In the genomic region with DNA sequence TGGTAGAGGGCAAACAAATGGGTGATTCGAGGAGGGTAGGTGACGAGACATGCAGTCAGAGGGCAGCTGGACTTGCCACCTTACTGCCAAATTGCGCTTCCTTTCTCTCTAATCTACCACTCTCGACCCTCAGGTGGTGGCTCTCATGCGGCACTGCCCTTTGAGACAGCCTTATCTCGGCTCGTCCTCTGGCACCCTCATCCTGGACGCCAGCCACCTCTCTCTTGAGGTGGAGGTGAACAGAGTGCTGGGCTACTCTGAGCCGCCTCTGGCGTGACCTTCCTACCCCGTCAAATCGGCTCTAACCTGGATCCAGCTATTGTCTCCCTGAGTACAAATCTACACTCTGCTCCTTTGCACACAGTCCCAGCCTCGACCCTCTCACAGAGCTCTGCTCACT, we compare ENCODE assay signal across 16 mouse cellular contexts. TPM values are rescaled to one million over a fixed set of nuclear protein-coding genes. Genes with fewer than 3 reads are reported as not detected.
DNase-seq lines count a peak whose midpoint lies in the region; ATAC-seq and TF ChIP-seq lines count a peak whose summit lies in the region.
"Had no signal": no experiment of that assay in that cellular context is flagged by ENCODE, and none has a peak within 500 bp of the region (broad histone marks: within the 10 kb centered on the region; RNA-seq: fewer than 3 reads in every experiment).

No protein-coding gene starts in this region.

- ATAC-seq in forebrain, embryonic 14.5 days: no peak
- peak; percentile 62 for ATAC-seq in liver, postnatal 0 days
- ATAC-seq: forebrain, embryonic 16.5 days had no signal

- peaks cover 42% of the 10 kb centered on the region for H3K4me1 ChIP-seq in forebrain, embryonic 10.5 days
- peaks cover 21% of the 10 kb centered on the region for H3K4me1 ChIP-seq in forebrain, embryonic 14.5 days (ENCODE audit: control insufficient read depth, insufficient read depth, low read length)
- peaks cover 38% of the 10 kb centered on the region for H3K4me1 ChIP-seq in liver, postnatal 0 days (ENCODE audit: insufficient read depth)

- H3K27me3 ChIP-seq in forebrain, embryonic 10.5 days (ENCODE audit: poor library complexity, severe bottlenecking): no peaks in the 10 kb centered on the region
- no peaks in the 10 kb centered on the region for H3K27me3 ChIP-seq in forebrain, embryonic 14.5 days (replicated peaks; ENCODE audit: control insufficient read depth, insufficient read depth, low read length)
- H3K27me3 ChIP-seq in liver, postnatal 0 days (ENCODE audit: insufficient read depth, low read length): no peaks in the 10 kb centered on the region
- H3K27me3 ChIP-seq: embryonic facial prominence, embryonic 13.5 days; hindbrain, embryonic 15.5 days; limb, embryonic 13.5 days had no signal

- H3K9me3 ChIP-seq in forebrain, embryonic 10.5 days: no peaks in the 10 kb centered on the region
- H3K9me3 ChIP-seq in forebrain, embryonic 14.5 days (replicated peaks; ENCODE audit: control insufficient read depth, low read length): no peaks in the 10 kb centered on the region
- H3K9me3 ChIP-seq in liver, postnatal 0 days (ENCODE audit: low read length): no peaks in the 10 kb centered on the region
- H3K9me3 ChIP-seq: embryonic facial prominence, embryonic 13.5 days; hindbrain, embryonic 15.5 days; limb, embryonic 13.5 days had no signal

- no peak overlapping the region for H3K4me3 ChIP-seq in forebrain, embryonic 10.5 days
- no peak overlapping the region for H3K4me3 ChIP-seq in forebrain, embryonic 14.5 days (ENCODE audit: low read depth, low read length)
- H3K4me3 ChIP-seq in liver, postnatal 0 days (ENCODE audit: low read depth, low read length): 0 out of 2 replicates have a peak overlapping the region, but pooled peaks have one; percentile 11
- H3K4me3 ChIP-seq: embryonic facial prominence, embryonic 13.5 days; hindbrain, embryonic 15.5 days; limb, embryonic 13.5 days had no signal

- TF ChIP-seq CTCF in liver, postnatal 0 days (IDR thresholded peaks at IDR 0.05; ENCODE audit: low read depth): 0 out of 2 replicates have a peak, but pooled peaks have one; percentile 5

- H3K36me3 ChIP-seq in forebrain, embryonic 10.5 days (replicated peaks): peaks cover 55% of the 10 kb centered on the region
- H3K36me3 ChIP-seq in forebrain, embryonic 14.5 days (ENCODE audit: control insufficient read depth, insufficient read depth, low read length): peaks cover 42% of the 10 kb centered on the region
- peaks cover 30% of the 10 kb centered on the region for H3K36me3 ChIP-seq in liver, postnatal 0 days (replicated peaks; ENCODE audit: insufficient read depth, low read length)

- 0 out of 2 replicates have a peak, but pooled peaks have one; percentile 32 for TF ChIP-seq EP300 in liver, postnatal 0 days (IDR thresholded peaks at IDR 0.05; ENCODE audit: low read depth)

- H3K27ac ChIP-seq in forebrain, embryonic 10.5 days: 0 out of 2 replicates have a peak overlapping the region, but pooled peaks have one; percentile 31
- H3K27ac ChIP-seq in forebrain, embryonic 14.5 days (ENCODE audit: low read depth, low read length): no peak overlapping the region
- peak overlapping the region; percentile 95 for H3K27ac ChIP-seq in liver, postnatal 0 days (ENCODE audit: low read depth)
- H3K27ac ChIP-seq: embryonic facial prominence, embryonic 13.5 days; hindbrain, embryonic 15.5 days; limb, embryonic 13.5 days had no signal

- intact Hi-C loops in left cerebral cortex, postnatal 25 days (cut with DNase I): no loop called here

- no peak for DNase-seq in forebrain, embryonic 10.5 days (ENCODE audit: extremely low spot score, low spot score)
- no peak for DNase-seq in forebrain, embryonic 14.5 days (ENCODE audit: low spot score)
- DNase-seq in spleen, adult 12 weeks (ENCODE audit: low spot score): peak; percentile 60
- no peak for DNase-seq in spleen, adult 18-20 months
- peak; percentile 60 for DNase-seq in liver, postnatal 0 days
- DNase-seq in embryo, embryonic 10.5 days (ENCODE audit: low spot score): no peak
- DNase-seq in lung, postnatal 4 days: no peak
- no peak for DNase-seq in left cerebral cortex, postnatal 25 days (ENCODE audit: low spot score in 2 of 2)
- DNase-seq: adrenal gland, adult 8-10 months; cerebellum, postnatal 36 days; gastrocnemius, postnatal 25 days; kidney, postnatal 14 days had no signal

- no peak overlapping the region for H3K4me2 ChIP-seq in forebrain, embryonic 14.5 days (ENCODE audit: low read length)
- H3K4me2 ChIP-seq in liver, postnatal 0 days (ENCODE audit: low read depth, low read length): peak overlapping the region; percentile 71
- H3K4me2 ChIP-seq: embryonic facial prominence, embryonic 13.5 days; hindbrain, embryonic 15.5 days; limb, embryonic 13.5 days had no signal

- WGBS in forebrain, embryonic 10.5 days: 93% methylated on average over 13 of the region's 13 CpGs
- 90% methylated on average over 13 of the region's 13 CpGs for WGBS in forebrain, embryonic 14.5 days
- WGBS in liver, postnatal 0 days (ENCODE audit: insufficient replicate concordance): 65% methylated on average over 13 of the region's 13 CpGs

- no peak overlapping the region for H3K9ac ChIP-seq in forebrain, embryonic 14.5 days (ENCODE audit: low read length)
- peak overlapping the region; percentile 57 for H3K9ac ChIP-seq in liver, postnatal 0 days (replicated peaks)
- H3K9ac ChIP-seq: embryonic facial prominence, embryonic 13.5 days; hindbrain, embryonic 15.5 days; limb, embryonic 13.5 days had no signal

RNA-seq across cellular contexts. Expression of a gene that starts 35.1 kb away (rescaled TPM):
- 39.4 and 39.5 TPM in 2 replicates for polyA plus RNA-seq in forebrain, embryonic 10.5 days (2016; fragmentation: Nextera tagmentation; extraction: Ambion mirVana)
- polyA plus RNA-seq in forebrain, embryonic 14.5 days (2014; fragmentation: Nextera tagmentation; extraction: Ambion mirVana): 17.1 and 25.1 TPM in 2 replicates
- 15.2 and 17.2 TPM in 2 replicates for polyA plus RNA-seq in liver, postnatal 0 days (2015; fragmentation: Nextera tagmentation; extraction: Ambion mirVana)
- 10 to 100 TPM; 48.1 to 50.7 TPM for total RNA-seq in left cerebral cortex, postnatal 25 days (2021)

Comparison
In these comparisons a context has a peak if more than half of its experiments do, and no peak if none do; other contexts are left out.
1. DNase-seq: peak in spleen, adult 12 weeks (single experiment) and liver, postnatal 0 days (single experiment); none in forebrain, embryonic 10.5 days (single experiment), forebrain, embryonic 14.5 days (single experiment), spleen, adult 18-20 months (0 of 2), embryo, embryonic 10.5 days (single experiment), lung, postnatal 4 days (0 of 2) and left cerebral cortex, postnatal 25 days (0 of 2).